Comparison of ENCODE assay signal across 15 mouse cellular contexts in the genomic region with DNA sequence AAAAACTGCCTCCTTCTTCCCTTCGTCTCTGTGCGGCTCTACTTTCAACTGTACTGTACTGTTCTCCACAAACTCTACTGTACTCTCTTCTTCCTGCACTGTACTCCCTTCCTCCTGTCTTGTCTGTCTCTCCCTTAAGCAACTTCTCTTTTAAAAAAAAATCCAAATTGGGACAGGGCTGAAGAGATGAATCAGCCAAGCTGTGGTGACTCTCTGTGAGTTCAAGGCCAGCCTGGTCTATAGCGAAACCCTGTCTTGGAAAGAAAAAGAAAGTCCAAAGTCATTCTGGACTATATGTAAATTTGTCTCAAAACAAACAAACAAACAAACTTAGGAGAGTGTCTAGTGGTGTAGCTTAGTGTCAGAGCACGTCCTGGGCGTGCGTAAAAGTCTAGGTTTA. TPM values are rescaled to one million over a fixed set of nuclear protein-coding genes. Genes with fewer than 3 reads are reported as not detected.
DNase-seq lines count a peak whose midpoint lies in the region.
"Had no signal": no experiment of that assay in that cellular context is flagged by ENCODE, and none has a peak within 500 bp of the region (broad histone marks: within the 10 kb centered on the region; RNA-seq: fewer than 3 reads in every experiment).

No protein-coding gene starts in this region.

- peak; percentile 54 to 83 for DNase-seq in adrenal gland, adult (ENCODE audit: inconsistent age in 2 of 2, low spot score in 1 of 2)
- DNase-seq in adrenal gland, adult 8-10 months, result no peak
- DNase-seq in adrenal gland, postnatal 14 days, result peak; percentile 44
- DNase-seq in adrenal gland, adult 18-20 months (ENCODE audit: low spot score in 2 of 2), result no peak
- peak; percentile 38 for DNase-seq in 416B (ENCODE audit: low read depth)
- DNase-seq: adrenal gland, postnatal 25 days; cerebellum, adult 11 months; cerebellum, adult 18-20 months; cerebellum, adult 8-10 months; cerebellum, adult 9-11 months; cerebellum, postnatal 14 days; cerebellum, postnatal 36 days; embryo, embryonic 11 days had no signal

RNA-seq across cellular contexts. Expression of a gene that starts 5.0 kb away (rescaled TPM):
- total RNA-seq in adrenal gland, adult 8-10 months (2022), result 10 to 100 TPM; 15.0 to 21.0 (median 18.0) TPM
- 13.8 and 15.2 TPM in 2 replicates for total RNA-seq in adrenal gland, postnatal 14 days (2021)
- 10 to 100 TPM in 1 of 2 experiments, 1 to 10 TPM in 1; 9.9 to 12.4 TPM for total RNA-seq in adrenal gland, adult 18-20 months (2021)

RNA-seq across cellular contexts. Expression of a gene that starts 7.5 kb away (rescaled TPM):
- total RNA-seq in adrenal gland, adult 8-10 months (2022), result under 1 TPM in 1 of 4 experiments, not detected in 3; 0.89 TPM
- not detected in 2 replicates for total RNA-seq in adrenal gland, postnatal 14 days (2021)
- total RNA-seq in adrenal gland, adult 18-20 months (2021), result under 1 TPM in 1 of 2 experiments, not detected in 1; 0.19 TPM
- total RNA-seq: adrenal gland, postnatal 25 days; common myeloid progenitor, adult 5-6 weeks; MEL had no signal

RNA-seq across cellular contexts. Expression of a gene that starts 12.0 kb away (rescaled TPM):
- 10 to 100 TPM in 3 of 4 experiments, 1 to 10 TPM in 1; 9.5 to 29.5 (median 17.1) TPM for total RNA-seq in adrenal gland, adult 8-10 months (2022)
- total RNA-seq in adrenal gland, postnatal 14 days (2021), result 36.2 and 180 TPM in 2 replicates
- 10 to 100 TPM; 14.6 to 38.9 TPM for total RNA-seq in adrenal gland, adult 18-20 months (2021)
- total RNA-seq: common myeloid progenitor, adult 5-6 weeks had no signal

RNA-seq across cellular contexts. Expression of a gene that starts 23.7 kb away (rescaled TPM):
- 100 to 1,000 TPM in 3 of 4 experiments, 10 to 100 TPM in 1; 86.8 to 164 (median 129) TPM for total RNA-seq in adrenal gland, adult 8-10 months (2022)
- 43.2 and 54.5 TPM in 2 replicates for total RNA-seq in adrenal gland, postnatal 14 days (2021)
- total RNA-seq in adrenal gland, adult 18-20 months (2021), result 10 to 100 TPM; 88.3 to 89.2 TPM

RNA-seq across cellular contexts. Expression of a gene that starts 23.9 kb away (rescaled TPM):
- total RNA-seq in adrenal gland, adult 8-10 months (2022), result 100 to 1,000 TPM; 148 to 179 (median 173) TPM
- 112 and 134 TPM in 2 replicates for total RNA-seq in adrenal gland, postnatal 14 days (2021)
- 100 to 1,000 TPM; 101 to 144 TPM for total RNA-seq in adrenal gland, adult 18-20 months (2021)

Comparison
In these comparisons a context has a peak if more than half of its experiments do, and no peak if none do; other contexts are left out.
1. DNase-seq: peak in adrenal gland, adult (2 of 2), adrenal gland, postnatal 14 days (single experiment) and 416B (single experiment); none in adrenal gland, adult 8-10 months (single experiment) and adrenal gland, adult 18-20 months (0 of 2).